Mouse (Mus musculus) embryonic facial prominence, embryonic 13.5 days (tissue): ENCODE measurements around the gene Hpdl. TPM values are rescaled to one million over a fixed set of nuclear protein-coding genes. Genes with fewer than 3 reads are reported as not detected.

Source experiments
- ATAC-seq: fragments of 200-750 bp; cut with Nextera tagmentation; 2 replicates; pipeline ENCODE4 v1.8.0; 2017; ENCODE audit warnings: low read depth; ENCODE audit not compliant: insufficient number of reproducible peaks, insufficient read depth, low FRiP score, low TSS enrichment
- H3K27ac ChIP-seq: fragments of 300-500 bp; sonication (generic); 2 replicates; pipeline ENCODE4 v1.5.1; 2015; ENCODE audit warnings: moderate library complexity, mild to moderate bottlenecking, inconsistent platforms
- H3K27me3 ChIP-seq: fragments of 300-500 bp; sonication (generic); 2 replicates; pipeline ENCODE4 v1.6.1; 2015; ENCODE audit warnings: mild to moderate bottlenecking, inconsistent platforms
- H3K36me3 ChIP-seq: fragments of 300-500 bp; sonication (generic); 2 replicates; pipeline ENCODE4 v1.6.1; 2015; ENCODE audit warnings: mild to moderate bottlenecking, inconsistent platforms
- H3K4me1 ChIP-seq: fragments of 300-500 bp; sonication (generic); 2 replicates; pipeline ENCODE4 v1.6.1; 2015; ENCODE audit warnings: inconsistent platforms
- H3K4me2 ChIP-seq: fragments of 300-500 bp; sonication (generic); 2 replicates; pipeline ENCODE4 v1.6.1; 2015; ENCODE audit warnings: moderate library complexity, mild to moderate bottlenecking, inconsistent platforms
- H3K4me3 ChIP-seq: fragments of 300-500 bp; sonication (generic); 2 replicates; pipeline ENCODE4 v1.5.1; 2015; ENCODE audit warnings: mild to moderate bottlenecking, inconsistent platforms
- H3K9ac ChIP-seq: fragments of 300-500 bp; sonication (generic); 2 replicates; pipeline ENCODE4 v1.6.1; 2015; ENCODE audit warnings: mild to moderate bottlenecking, inconsistent platforms
- H3K9me3 ChIP-seq: fragments of 300-500 bp; sonication (generic); 2 replicates; pipeline ENCODE4 v1.6.1; 2016; ENCODE audit warnings: inconsistent platforms
- whole genome bisulfite sequencing: fragments of 180-500 bp; shearing (Covaris S2); methylation state at CpG from one replicate; pipeline ENCODE4 v1.1.7; 2015; ENCODE audit warnings: mixed read lengths; 5-methylcytosine and 5-hydroxymethylcytosine counted together
- polyA plus RNA-seq: library from polyadenylated mRNA; unstranded; fragments of >200 nt; fragmentation: Nextera tagmentation; extraction: Ambion mirVana; gene quantifications from 2 replicates; pipeline ENCODE4 v1.2.1, GENCODE M21; 2015

The Hpdl gene
- polyA plus RNA-seq, 1 experiment from 2014 or later: 0.70 TPM

DNA sequence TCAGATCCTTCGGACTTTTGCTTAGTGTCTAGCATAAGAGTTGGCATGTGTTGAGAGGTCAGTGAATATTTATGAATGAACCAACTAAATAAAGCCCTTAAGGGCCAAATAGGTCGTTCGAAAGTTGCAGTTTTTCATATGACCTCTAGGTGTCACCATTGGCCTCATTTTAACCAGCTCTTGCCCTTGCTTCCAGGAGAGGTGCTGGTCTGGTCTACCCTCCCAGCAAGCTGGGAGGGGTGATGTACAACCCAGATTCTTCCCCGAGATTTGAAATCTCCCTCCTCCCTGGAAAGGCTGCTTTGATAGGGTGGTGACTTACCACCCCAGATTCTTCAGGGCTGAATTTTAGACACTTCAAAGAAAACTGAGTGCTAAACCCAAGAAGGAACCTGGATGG is 6.3 kb upstream of the Hpdl start:
- 2% methylated on average over 4 of the region's 4 CpGs for WGBS
- Histone ChIP-seq H3K9me3 (no peaks in the 10 kb centered on the region), H3K4me1 (peaks cover 13% of the 10 kb centered on the region), H3K27ac (no peak overlapping the region), H3K4me3 (no peak overlapping the region), H3K4me2 (no peak overlapping the region), H3K9ac (no peak overlapping the region), H3K27me3 (no peaks in the 10 kb centered on the region), H3K36me3 (no peaks in the 10 kb centered on the region)
- no peak for ATAC-seq

DNA sequence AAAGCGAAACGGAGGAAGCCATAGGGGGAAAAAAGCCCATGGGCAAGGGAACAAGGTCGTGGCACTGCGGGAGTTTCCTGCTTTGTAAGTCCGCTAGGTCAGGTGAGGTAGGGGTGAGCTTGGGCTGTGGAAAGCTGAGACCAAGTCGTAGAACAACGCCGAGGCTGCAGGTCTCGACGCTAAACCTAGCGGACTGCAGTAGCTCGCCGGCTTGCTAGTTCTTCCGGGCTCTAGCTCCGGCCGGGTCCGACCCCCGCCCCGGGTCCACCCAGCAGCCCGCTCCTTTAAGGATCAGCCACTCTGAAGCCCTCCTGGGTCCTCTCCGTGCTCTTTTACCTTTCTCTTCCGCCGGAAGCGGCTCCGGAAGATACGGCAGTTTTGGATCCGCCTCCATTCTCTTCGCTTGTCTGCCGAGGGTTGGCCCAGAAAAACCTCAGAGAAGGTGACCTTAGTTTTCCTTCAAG is 3.1 kb upstream of the Hpdl start:
- WGBS: under 1% methylated on average over 29 of the region's 29 CpGs
- Histone ChIP-seq H3K9ac (peak overlapping the region; percentile 87), H3K4me3 (peak overlapping the region; percentile 63), H3K27ac (peak overlapping the region; percentile 76), H3K9me3 (no peaks in the 10 kb centered on the region), H3K4me2 (peak overlapping the region; percentile 75), H3K36me3 (no peaks in the 10 kb centered on the region), H3K4me1 (peaks cover 28% of the 10 kb centered on the region), H3K27me3 (peaks cover 16% of the 10 kb centered on the region)
- no peak for ATAC-seq

DNA sequence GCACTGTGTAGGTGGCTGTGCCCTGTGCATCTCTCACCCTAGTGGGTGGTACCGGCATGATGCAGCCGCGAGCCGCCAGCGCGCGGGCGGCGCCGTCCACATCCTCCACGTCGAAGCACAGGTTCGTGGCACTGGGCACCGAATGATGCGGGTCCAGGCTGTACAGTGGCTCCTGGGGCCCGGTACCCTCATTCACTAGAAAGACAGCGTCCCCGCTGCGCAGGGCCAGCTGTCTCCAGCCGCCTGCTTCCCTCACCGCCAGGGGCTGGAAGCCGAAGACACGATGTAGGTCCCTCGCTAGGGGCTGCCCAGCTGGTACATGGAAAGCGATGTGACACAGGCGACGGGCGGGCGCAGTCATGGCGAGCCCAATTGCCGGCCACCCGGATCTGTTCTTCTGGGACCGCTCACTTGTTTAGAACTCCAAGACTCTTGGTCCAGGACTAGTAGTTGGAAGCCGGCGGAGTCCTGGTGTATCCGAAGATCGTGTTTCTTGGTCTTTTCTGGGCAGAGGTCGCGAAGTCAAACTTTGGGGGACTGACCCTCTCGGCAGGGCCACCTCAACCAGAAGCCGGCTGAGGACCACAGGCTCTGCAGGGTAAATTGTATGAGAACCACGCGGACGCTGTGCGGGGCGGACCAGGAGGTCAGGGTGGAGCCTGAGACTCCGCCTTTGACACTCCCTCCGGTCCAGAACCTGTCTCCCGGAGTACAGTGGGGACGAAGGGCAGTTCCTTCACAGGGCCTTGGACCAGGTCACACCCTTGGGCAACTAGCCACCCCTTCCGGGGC is 409 bp downstream of the Hpdl start:
- H3K36me3 ChIP-seq: peaks cover 18% of the 10 kb centered on the region
- peak; percentile 56; the same call in 1 of the 2 replicates for ATAC-seq
- H3K27ac ChIP-seq: no peak overlapping the region
- peak overlapping the region; percentile 95 for H3K4me2 ChIP-seq
- peaks cover 28% of the 10 kb centered on the region for H3K4me1 ChIP-seq
- peaks cover 19% of the 10 kb centered on the region for H3K27me3 ChIP-seq
- H3K9me3 ChIP-seq: no peaks in the 10 kb centered on the region
- H3K4me3 ChIP-seq: peak overlapping the region; percentile 60
- 1% methylated on average over 51 of the region's 51 CpGs for WGBS
- H3K9ac ChIP-seq: peak overlapping the region; percentile 70

DNA sequence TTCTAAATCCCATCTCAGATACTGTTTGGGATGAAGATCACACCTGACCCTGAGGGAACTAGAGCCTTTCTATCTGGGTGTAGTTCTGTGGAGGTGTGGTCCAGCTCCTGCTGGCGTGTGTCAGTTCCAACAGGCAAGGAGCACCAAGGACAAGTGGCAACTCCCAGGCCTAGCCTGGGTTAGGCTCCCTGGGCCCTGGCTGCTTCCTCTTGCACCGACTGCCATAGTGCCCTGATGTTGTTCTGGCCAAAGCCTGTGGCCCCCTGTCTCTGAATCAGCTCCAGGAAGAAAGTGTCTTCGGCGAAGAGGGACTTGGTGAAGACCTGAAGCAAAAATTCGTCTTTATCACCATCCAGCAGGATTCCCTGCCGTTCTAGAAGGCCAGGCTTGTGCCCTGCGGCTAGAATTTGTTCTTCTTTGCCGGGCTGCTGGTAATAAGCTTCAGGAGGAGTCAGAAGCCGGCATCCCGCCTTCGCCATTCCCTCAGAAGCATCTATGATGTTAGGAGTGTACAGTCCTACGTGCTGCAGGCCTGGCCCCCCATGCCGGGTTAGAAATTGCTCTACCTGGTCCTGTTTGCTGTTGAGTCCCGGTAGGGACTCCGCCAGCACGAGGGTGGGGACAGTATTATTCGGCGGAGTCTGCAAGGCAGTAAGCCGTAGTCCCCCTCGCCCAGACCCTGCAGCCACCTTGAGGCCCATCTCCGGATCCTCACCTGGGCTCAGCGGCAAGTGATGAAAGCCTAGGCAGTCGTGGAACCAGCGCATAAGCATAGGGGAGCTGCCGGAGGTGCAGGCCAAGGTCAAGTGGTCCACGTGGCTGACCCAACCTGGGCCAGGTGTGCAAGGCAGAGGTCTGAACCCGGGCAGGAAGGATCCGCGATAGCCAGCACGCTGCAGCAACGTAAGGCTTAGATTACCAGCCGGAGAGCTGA is 1.3 kb downstream of the Hpdl start:
- Histone ChIP-seq H3K4me2 (peak overlapping the region; percentile 95), H3K9ac (peak overlapping the region; percentile 70), H3K27ac (no peak overlapping the region), H3K4me3 (peak overlapping the region; percentile 60), H3K4me1 (peaks cover 25% of the 10 kb centered on the region), H3K36me3 (peaks cover 18% of the 10 kb centered on the region), H3K9me3 (no peaks in the 10 kb centered on the region), H3K27me3 (peaks cover 19% of the 10 kb centered on the region)
- no peak for ATAC-seq
- WGBS: 18% methylated on average over 32 of the region's 32 CpGs

DNA sequence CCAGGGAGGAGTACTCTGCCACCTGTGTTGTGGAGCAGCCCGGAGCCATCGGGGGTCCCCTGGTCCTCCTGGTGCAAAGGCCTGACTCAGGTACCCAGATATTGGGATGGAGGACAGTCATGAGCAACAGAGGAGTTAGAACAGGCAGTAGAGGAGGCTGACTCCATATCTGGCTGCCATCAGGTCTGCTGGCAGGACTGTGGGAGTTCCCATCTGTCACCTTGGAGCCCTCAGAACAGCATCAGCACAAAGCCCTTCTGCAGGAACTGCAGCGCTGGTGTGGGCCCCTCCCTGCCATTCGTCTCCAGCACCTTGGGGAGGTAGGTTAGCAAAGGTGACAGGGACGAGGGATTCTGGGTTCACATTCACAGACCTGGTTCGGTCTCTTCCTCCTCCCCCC is 4.0 kb downstream of the Hpdl start:
- no peak for ATAC-seq
- Histone ChIP-seq H3K4me3 (no peak overlapping the region), H3K4me2 (no peak overlapping the region), H3K4me1 (peaks cover 15% of the 10 kb centered on the region), H3K27ac (no peak overlapping the region), H3K36me3 (peaks cover 23% of the 10 kb centered on the region), H3K27me3 (peaks cover 19% of the 10 kb centered on the region), H3K9me3 (no peaks in the 10 kb centered on the region), H3K9ac (0 out of 2 replicates have a peak overlapping the region, but pooled peaks have one; percentile 11)
- 86% methylated on average over 6 of the region's 6 CpGs for WGBS

DNA sequence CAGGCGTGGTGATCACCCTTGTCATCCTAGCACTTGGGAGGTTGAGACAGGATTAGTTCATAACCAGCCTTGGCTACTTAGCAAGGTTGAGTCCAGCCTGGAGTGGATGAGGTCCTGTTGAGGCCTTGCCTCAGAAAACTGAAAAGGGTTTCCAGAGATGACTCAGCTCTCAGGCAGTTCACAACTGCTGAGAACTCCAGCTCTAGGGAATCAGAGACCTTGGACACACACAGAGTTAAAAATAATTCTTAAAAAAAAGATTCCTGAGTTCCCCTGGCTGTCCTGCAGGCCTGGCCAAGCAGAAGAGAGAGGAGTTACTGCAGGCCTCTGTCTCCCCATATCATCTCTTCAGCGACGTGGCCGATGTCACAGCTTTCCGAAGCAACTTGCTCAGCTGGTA is 6.2 kb downstream of the Hpdl start:
- H3K4me3 ChIP-seq: no peak overlapping the region

DNA sequence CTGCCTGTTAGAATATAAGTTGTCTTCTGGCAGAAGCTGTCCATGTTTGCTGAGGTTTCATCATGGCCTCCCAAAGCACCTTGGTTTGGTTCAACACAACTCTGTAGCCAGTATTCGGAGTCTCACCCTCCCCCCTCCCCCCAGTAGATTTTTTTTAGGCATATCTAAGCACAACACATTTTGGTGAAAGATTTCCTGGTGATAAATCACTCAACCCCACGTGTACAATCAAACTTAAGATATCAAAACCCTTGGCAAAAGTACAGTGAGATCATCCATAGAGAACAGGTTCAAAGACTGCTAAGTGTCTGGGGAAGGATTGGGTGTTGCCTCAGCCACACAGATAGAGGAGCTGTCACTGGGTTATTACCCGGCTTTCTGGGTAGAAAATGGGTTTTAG is 10.5 kb downstream of the Hpdl start:
- Histone ChIP-seq H3K4me2 (no peak overlapping the region), H3K4me3 (no peak overlapping the region), H3K9ac (no peak overlapping the region), H3K27ac (no peak overlapping the region), H3K27me3 (no peaks in the 10 kb centered on the region), H3K9me3 (no peaks in the 10 kb centered on the region), H3K36me3 (0 out of 2 replicates have a peak, but pooled peaks cover 5% of the 10 kb centered on the region), H3K4me1 (peaks cover 9% of the 10 kb centered on the region)
- ATAC-seq: no peak
- WGBS: 79% methylated on average over 3 of the region's 3 CpGs

More for the DNA sequence above, 6.2 kb downstream of the Hpdl start:
- Histone ChIP-seq H3K27ac (no peak overlapping the region), H3K4me2 (no peak overlapping the region), H3K27me3 (peaks cover 11% of the 10 kb centered on the region), H3K4me1 (peaks cover 2% of the 10 kb centered on the region), H3K9ac (peak overlapping the region; percentile 32; the same call in 1 of the 2 replicates), H3K9me3 (no peaks in the 10 kb centered on the region), H3K36me3 (peaks cover 23% of the 10 kb centered on the region)
- WGBS: 86% methylated on average over 5 of the region's 5 CpGs
- no peak for ATAC-seq

DNA sequence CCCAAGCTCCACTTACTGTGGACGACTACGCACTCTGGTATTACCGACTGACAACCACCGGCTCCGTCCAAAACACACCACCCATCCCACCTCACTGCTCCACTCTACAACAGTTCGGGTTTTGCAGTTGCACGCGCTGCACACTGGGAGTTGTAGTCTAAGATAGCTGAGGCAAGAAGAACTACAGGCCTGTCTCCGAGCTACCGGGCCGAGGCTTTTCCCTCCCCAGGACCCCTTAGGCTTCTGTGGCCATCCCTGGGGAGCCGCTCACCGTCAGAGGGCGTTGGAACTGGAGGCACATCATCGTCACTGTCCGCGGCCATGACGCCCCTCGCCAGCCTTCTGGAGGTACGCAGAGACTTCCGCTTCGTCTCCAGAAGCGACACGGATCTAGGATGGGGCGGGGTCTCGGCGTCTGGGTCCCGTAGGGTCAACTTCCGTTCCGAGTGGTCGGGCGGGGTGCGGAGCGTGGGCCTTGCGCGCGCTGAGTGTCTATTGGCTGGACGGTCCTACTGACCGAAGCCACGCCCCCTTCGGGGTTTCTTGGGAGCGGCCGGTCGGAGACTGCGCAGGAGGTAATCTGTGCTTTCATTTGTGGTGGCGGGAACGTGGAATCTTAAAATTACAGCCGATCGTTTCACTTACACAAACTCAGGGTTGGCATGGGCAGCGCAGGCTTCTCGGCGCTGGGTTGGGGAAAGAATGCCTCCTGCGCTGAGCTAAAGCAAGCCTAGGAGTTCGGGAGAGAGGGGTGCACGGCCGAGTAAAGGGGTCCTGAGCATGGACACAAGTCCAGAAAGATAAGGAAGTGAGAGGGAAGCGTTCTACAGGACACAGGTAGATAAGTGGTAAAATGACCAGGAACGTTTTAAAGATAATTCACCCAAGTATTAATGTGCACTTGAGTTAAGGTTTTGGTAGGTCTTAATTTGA is 14.0 kb downstream of the Hpdl start, which contains the start of the genes Toe1 and Mutyh:
TSS of gene Toe1 (minus strand) at position 444 of the 933 bp plus-strand sequence.
TSS of gene Mutyh (plus strand) at position 527 of the 933 bp plus-strand sequence.
- under 1% methylated on average over 58 of the region's 58 CpGs for WGBS
- peak; percentile 95 for ATAC-seq
- peak within 1 kb of the TSS; percentile 76 for H3K4me3 ChIP-seq

DNA sequence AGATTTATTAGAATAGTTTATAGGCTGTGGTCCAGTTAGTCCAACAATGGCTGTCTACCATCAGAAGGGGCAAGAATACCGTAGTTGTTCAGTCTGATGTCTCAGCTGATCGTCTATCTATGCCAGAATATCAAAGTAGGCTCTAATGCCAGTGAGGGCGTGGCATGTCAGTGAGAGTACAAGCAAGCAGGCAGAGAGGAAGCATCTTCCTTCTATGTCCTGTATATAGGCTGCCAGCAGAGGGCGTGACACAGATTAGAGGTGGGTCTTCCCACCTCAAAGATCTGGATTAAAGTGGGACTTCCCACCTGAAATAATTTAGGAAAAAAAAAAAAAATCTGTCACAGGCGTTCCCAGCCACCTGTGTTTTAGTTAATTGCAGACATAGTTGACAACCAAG is 21.6 kb downstream of the Hpdl start:
- Histone ChIP-seq H3K36me3 (peaks cover 35% of the 10 kb centered on the region), H3K9ac (no peak overlapping the region), H3K27me3 (no peaks in the 10 kb centered on the region), H3K9me3 (no peaks in the 10 kb centered on the region), H3K27ac (no peak overlapping the region), H3K4me1 (no peaks in the 10 kb centered on the region), H3K4me2 (no peak overlapping the region), H3K4me3 (no peak overlapping the region)
- WGBS: 39% methylated on average over 5 of the region's 5 CpGs
- ATAC-seq: no peak

More for the DNA sequence above, 14.0 kb downstream of the Hpdl start, which contains the start of the genes Toe1 and Mutyh:
- H3K27ac ChIP-seq: peak within 1 kb of the TSS; percentile 95
- no peaks in the 10 kb centered on the region for H3K9me3 ChIP-seq
- H3K27me3 ChIP-seq: no peaks in the 10 kb centered on the region
- H3K4me2 ChIP-seq: peak within 1 kb of the TSS; percentile 69
- H3K9ac ChIP-seq: peak within 1 kb of the TSS; percentile 77
- peaks cover 33% of the 10 kb centered on the region for H3K36me3 ChIP-seq
- peaks cover 9% of the 10 kb centered on the region for H3K4me1 ChIP-seq

DNA sequence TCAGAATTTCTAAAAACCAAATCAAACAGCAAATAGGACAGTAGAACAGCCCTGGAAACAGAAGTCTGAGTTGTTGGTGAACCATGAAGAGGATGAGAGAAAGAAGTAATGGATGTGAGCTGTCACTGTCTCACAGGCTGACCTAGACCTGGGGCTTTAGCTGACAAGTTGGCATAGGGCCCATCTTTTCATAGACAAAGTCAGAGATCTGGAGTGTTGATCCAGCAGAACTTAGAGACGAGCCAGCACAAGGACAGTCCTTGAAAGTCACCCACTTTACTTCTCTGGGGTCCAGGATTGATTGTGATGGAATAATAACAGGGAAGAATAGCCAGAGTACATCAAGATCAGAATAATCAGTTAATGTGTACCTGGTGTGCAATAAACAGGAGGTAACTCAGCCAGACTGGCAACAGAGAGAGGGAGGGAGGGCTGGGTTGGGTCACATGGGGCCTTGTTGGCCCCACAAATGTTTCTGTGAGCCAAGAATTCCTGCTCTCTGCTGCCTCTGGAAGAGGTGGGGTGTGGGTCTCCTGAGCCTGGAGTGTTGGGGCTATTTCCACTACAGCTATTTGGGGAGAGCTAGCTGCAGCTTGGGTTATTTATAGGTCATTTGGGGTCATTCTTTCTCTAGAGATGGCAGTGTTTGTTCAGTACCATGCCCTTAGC is 24.9 kb downstream of the Hpdl start:
- 84% methylated on average over 1 of the region's 1 CpGs for WGBS
- Histone ChIP-seq H3K27ac (no peak overlapping the region), H3K4me1 (no peaks in the 10 kb centered on the region), H3K36me3 (peaks cover 6% of the 10 kb centered on the region; the same call in 1 of the 2 replicates), H3K27me3 (no peaks in the 10 kb centered on the region), H3K4me3 (no peak overlapping the region), H3K9me3 (no peaks in the 10 kb centered on the region), H3K9ac (no peak overlapping the region), H3K4me2 (no peak overlapping the region)
- no peak for ATAC-seq
